Mouse (Mus musculus): ENCODE measurements at regions not wholly inside any gene's neighbourhood (a gene's known extent, or its start where the extent isn't known, plus 50 kb on each side); places are given as distances from the start of the nearest gene placed in this dataset.

DNA sequence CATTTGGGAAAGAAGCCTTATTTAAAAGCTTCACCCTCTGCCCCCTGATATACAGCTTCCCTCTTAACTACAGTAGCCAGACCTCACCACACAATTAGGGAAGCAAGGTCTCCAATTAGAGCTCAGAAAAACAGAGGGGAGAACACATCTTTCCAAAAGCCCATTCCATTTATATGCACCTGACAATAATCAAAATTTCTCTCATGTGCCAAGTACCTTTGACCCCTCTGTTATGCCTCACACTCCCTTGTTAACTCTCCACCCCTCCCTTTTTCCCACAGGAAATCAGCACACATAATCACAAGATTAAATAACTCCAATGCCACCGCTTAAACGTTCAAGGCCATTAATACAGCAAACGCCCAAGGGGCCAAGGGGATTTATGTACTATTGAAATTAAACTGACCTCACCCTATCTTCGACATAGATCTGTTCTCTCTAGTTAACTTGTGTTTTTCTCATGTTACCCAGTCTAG, 300.7 kb downstream of the Mat2b start:
- TF ChIP-seq CTCF (IDR thresholded peaks at IDR 0.05; ENCODE audit: low read depth, low read length), result no peak
- TF ChIP-seq POLR2A (IDR thresholded peaks at IDR 0.05; ENCODE audit: borderline replicate concordance, low read depth, low read length), result no peak

All from bone marrow macrophage, adult 2 months (primary cell).